Mouse (Mus musculus) A20 (cell line): Measurements from ENCODE around the gene 4933425L06Rik.

ENCODE experiments used
- DNase-seq: peaks from one replicate; pipeline ENCODE4 v3.0.0-alpha.2; 2011; ENCODE audit warnings: low read depth, low spot score

Gene 4933425L06Rik

GRCm38 (mm10) chr13:105081862-105082261, at the start of gene 4933425L06Rik:
Gene 4933425L06Rik, plus strand, starts transcription at chr13:105082122.
- no peak for DNase-seq

- DNase-seq, result no peak
Observed at GRCm38 (mm10) chr13:105037816-105038215, 44.1 kb upstream of the 4933425L06Rik start.

GRCm38 (mm10) chr13:105038334-105038733, 43.6 kb upstream of the 4933425L06Rik start:
- no peak for DNase-seq

GRCm38 (mm10) chr13:105043882-105044281, 38.0 kb upstream of the 4933425L06Rik start:
- no peak for DNase-seq

- DNase-seq, result no peak
Observed at GRCm38 (mm10) chr13:105047377-105047776, 34.5 kb upstream of the 4933425L06Rik start.

- DNase-seq, result no peak
Observed at GRCm38 (mm10) chr13:105048662-105049061, 33.3 kb upstream of the 4933425L06Rik start.

- DNase-seq, result no peak
Observed at GRCm38 (mm10) chr13:105051432-105051831, 30.5 kb upstream of the 4933425L06Rik start.

- no peak for DNase-seq
Observed at GRCm38 (mm10) chr13:105053618-105054017, 28.3 kb upstream of the 4933425L06Rik start.

- DNase-seq, result no peak
Observed at GRCm38 (mm10) chr13:105054181-105054940, 27.6 kb upstream of the 4933425L06Rik start, which contains the start of gene Rgs7bp. Gene Rgs7bp, minus strand, starts transcription at chr13:105054930.

- no peak for DNase-seq
Observed at GRCm38 (mm10) chr13:105054941-105055309, 27.0 kb upstream of the 4933425L06Rik start.

- no peak for DNase-seq
Observed at GRCm38 (mm10) chr13:105055374-105055773, 26.5 kb upstream of the 4933425L06Rik start.

- no peak for DNase-seq
Observed at GRCm38 (mm10) chr13:105066119-105066518, 15.8 kb upstream of the 4933425L06Rik start.

- DNase-seq, result no peak
Observed at GRCm38 (mm10) chr13:105066890-105067845, 14.8 kb upstream of the 4933425L06Rik start.

- DNase-seq, result no peak
Observed at GRCm38 (mm10) chr13:105089276-105089675, 7.4 kb downstream of the 4933425L06Rik start.

- no peak for DNase-seq
Observed at GRCm38 (mm10) chr13:105096316-105096715, 14.4 kb downstream of the 4933425L06Rik start.

GRCm38 (mm10) chr13:105100705-105101104, 18.8 kb downstream of the 4933425L06Rik start:
- no peak for DNase-seq

- no peak for DNase-seq
Observed at GRCm38 (mm10) chr13:105104385-105104784, 22.5 kb downstream of the 4933425L06Rik start.

- no peak for DNase-seq
Observed at GRCm38 (mm10) chr13:105111599-105111998, 29.7 kb downstream of the 4933425L06Rik start.

- no peak for DNase-seq
Observed at GRCm38 (mm10) chr13:105121617-105122016, 39.7 kb downstream of the 4933425L06Rik start.

- no peak for DNase-seq
Observed at GRCm38 (mm10) chr13:105122092-105122491, 40.2 kb downstream of the 4933425L06Rik start.

- DNase-seq, result no peak
Observed at GRCm38 (mm10) chr13:105130080-105130479, 48.2 kb downstream of the 4933425L06Rik start.

- DNase-seq, result no peak
Observed at GRCm38 (mm10) chr13:105132370-105132769, 50.4 kb downstream of the 4933425L06Rik start.
